Mouse (Mus musculus) adrenal gland, postnatal 25 days (tissue): ENCODE data around the gene Scamp1. TPM values are rescaled to one million over a fixed set of nuclear protein-coding genes. Genes with fewer than 3 reads are reported as not detected.
"Not testable (repeated sequence)": the region's sequence is repeated elsewhere in the genome, so short reads cannot be mapped to it uniquely, and the experiment has no call there.

Experiments used
- DNase-seq: peaks from one replicate; pipeline ENCODE4 v3.0.0; 2021; ENCODE audit warnings: mixed read lengths
- long read RNA-seq: library from polyadenylated mRNA; stranded (forward); transcript quantifications from one replicate; pipeline ENCODE4 v2.0.0, GENCODE M21; 2021
- total RNA-seq: library from RNA; stranded (reverse); gene quantifications from 2 replicates; pipeline ENCODE4 v1.2.3, GENCODE M21; 2021

The Scamp1 gene
- 47.7 and 58.7 TPM in 2 replicates for total RNA-seq
- long read RNA-seq, full-length matches to known transcripts, result 70 of 90 reads
- long read RNA-seq, partial matches to known transcripts, result 8 of 90 reads
- long read RNA-seq, other reads (novel, unspliced or antisense), result 12 of 90 reads

DNA sequence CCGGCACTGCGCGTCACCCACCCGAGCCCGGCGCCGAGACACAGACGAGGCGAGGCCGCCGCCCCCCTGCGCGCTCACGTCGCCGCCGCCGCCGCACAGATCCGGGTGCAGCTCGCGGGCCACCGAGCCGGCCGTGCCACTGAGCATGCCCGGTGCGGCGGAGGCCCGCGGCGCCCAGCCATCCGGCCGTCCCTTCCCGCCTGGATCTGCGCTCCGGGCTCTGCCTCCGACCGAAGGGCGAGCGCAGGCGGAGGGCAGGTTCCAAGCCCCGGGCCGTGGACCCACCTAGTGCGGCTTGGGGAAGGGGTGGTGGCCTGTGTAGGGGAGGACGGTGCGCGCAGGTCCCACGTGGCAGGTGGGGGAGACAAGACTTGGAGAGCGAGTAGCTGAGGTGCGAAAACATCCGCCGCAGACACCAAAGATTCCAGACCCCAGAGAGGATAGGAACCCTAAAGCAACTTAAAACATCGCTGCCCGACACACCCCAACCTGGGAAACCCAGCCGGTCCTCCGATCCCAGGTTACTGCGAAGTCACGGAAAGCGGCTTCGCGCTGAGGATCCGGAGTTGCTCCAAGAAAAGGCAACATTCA, at the start of gene Scamp1:
Gene Scamp1 (minus strand): TSS at position 577 of the 591 bp plus-strand sequence.
- peak; percentile 93 for DNase-seq

DNA sequence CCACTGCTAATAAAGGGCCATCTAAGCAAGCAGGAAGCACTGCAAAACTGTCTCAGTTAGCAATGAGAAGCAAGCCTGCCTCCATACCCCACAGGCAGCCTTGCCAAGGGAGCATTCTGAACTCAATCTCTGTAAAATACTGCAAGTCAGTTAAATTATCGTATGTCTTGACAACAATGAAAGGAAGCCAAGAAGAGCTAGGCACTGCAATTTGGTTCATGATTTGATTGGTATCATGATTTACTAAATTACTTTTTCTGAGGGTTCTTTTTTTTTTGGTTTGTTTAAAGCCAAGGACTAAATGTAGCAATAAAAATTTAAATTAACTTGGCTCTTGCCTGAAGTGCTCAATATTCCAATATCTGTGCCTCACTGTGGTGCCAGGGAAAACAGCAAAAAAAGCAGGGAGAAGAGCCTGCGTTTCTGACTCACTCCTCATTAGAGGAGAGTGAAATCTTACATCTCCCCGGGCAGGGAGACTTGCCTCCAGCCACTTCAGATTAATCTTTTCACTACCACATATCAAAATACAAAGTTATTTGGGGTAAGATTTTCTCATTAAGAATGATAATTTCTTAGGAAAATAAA, 44.8 kb upstream of the Scamp1 start:
- DNase-seq, result no peak

DNA sequence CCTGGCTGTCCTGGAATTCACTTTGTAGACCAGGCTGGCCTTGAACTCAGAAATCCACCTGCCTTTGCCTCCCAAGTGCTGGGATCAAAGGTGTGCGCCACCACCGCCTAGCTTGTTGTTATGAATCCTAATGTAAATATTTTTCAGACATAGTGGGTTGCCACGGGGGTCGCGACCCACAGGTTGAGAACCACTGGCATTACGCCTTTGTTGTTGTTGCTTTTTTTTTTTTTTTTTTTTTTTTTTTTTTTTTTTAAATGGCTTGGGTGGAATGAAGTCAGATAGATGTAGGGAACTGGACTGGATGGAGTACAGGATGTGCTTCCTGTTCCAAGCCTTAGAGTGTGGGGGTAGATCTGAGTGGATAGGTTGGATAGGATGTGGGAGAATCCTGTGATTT, 43.3 kb upstream of the Scamp1 start:
- not testable (repeated sequence) for DNase-seq

DNA sequence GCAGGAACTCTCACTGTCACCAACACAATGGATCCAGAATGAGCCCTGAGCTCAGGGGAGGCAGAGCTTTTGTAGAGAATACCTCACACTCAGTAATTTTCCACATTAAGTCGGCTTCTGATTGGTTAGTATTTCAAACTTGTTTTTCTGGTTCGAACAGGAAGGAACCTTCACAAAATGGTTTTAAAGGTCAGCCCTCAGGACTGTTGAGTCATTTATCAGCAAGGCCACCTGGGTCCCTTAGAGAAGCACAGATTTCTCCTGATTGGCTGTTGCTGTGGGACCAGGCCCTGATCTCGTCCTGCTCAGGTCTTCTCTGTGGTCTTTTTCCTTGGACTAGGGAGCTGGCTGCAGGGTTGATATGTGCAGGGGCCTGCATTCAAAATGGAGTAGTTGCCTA, 42.4 kb upstream of the Scamp1 start:
- DNase-seq, result peak; percentile 50

DNA sequence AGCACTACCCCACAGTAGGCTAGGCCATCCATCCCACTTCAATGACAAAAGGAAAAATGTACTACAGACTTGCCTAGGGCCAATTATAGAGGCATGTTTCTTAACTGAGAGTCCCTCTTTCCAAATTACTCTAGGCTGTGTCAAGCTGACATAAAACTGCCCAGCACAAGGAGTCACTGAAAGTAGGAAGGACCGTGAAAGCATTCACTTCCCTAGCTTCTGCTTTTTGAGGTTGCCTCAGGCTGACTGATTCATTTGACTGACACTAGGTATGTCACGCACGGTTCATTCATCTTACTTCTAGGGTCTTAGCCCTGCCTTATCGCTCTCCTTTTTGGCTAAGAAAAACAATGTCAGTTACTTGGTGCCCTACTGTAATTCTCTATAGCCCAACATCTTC, 36.8 kb upstream of the Scamp1 start:
- no peak for DNase-seq

DNA sequence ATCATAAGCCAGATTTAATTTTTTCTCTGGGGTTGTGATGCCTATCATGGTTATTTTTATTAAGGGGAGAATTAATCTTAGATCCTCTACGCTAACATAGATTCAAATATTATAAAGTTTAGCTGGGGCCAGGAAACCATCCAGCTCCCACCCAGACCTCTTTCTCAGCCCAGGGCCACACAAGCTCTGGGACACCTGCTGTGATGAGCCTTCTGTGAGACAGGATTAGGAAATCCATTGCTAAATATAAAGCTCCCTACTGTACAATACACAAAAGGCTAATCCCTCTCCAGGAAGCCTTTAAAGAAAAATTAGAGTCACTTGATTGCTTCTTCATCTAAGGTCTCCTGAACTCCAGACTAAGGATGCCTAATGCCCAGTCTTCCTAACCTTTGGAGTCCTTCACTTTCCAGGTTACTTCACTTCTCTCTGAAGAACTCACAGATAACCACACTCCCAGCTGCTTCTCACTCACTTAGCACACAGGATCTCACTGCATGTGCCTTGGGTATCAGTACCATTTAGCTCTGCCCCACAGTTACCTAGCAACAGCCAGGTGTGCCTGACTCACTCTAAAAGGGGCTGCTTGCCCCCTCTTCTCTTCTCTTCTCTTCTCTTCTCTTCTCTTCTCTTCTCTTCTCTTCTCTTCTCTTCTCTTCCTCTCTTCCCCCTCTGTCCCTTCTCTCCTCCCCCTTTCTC, 35.6 kb upstream of the Scamp1 start:
- no peak for DNase-seq

DNA sequence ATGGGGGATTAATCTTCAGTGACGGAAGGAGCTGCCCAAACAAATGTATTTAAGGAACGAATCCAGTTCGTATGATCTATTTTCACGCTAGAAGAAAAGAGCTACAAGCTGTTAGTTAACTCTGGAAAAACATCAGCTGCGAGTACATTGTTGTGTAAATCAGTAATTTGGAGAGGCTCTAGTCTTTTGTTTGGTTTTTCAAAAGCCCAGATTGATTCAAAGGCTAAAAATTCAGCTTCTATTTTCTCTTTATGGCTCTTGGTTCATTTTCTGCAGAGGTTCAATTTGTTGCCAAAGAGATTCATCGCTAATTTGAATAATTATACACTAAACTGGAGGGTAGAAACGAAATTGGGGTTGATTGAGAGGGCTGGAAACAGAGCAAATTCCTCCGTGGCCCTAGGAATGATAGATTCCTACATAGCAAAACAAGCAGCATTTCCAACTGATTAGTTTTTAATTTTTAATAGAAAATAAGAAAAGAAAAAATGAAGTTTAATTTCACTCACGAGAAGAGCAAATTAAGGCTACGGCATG, 31.4 kb upstream of the Scamp1 start:
- DNase-seq, result no peak

DNA sequence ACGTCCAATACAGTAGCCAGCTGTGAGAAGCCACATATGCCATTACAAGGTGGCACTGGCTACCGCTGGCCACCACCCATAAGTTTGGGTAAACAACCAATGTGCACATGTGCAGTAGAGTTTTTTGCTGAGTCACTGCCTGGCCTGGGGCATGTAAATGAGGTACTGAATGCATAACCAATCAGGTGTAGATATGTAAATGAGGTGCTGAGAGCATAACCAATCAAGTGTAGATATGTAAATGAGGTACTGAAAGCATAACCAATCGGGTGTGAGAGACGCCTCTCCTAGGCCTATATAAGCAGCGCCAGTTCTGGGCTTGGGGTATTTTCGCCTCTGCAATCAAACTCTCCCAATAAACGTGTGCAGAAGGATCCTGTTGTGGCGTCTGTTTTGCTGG, 27.2 kb upstream of the Scamp1 start:
- not testable (repeated sequence) for DNase-seq

DNA sequence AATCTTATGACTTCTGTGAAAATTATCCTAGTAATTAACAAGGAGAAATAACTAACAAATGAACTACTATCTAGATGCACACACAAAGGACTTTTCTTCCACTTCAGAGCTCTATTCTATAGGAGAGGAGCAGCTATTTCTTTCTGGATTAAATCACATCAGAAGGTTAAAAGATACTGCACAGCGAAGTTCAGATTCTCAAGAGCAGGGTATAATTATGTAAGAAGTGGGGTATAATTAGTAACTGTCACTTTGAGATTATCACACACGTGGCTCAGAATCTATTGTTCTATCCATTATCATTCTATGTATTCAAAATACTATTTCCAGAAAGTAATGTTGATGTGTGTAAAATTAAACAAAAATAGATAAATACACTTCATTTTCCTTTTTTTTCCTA, 22.6 kb upstream of the Scamp1 start:
- no peak for DNase-seq

DNA sequence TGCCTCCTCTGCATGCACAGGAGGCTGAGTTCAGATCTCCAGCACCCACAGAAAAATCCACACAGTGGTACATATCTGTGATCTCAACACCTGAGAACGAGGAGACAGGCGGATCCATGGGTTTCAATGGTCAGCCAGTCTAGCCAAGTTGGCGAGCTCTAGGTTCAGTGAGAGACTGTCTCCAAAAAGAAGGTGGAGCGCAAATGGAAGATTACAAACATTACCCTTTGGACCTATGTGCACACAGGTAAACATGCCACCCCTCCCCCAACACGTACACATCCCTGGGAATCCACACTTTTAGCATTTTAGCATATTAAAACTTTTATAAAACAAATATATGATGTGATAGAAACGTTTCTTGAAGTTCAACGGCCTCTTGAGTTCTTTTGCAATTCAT, 21.9 kb upstream of the Scamp1 start:
- no peak for DNase-seq

DNA sequence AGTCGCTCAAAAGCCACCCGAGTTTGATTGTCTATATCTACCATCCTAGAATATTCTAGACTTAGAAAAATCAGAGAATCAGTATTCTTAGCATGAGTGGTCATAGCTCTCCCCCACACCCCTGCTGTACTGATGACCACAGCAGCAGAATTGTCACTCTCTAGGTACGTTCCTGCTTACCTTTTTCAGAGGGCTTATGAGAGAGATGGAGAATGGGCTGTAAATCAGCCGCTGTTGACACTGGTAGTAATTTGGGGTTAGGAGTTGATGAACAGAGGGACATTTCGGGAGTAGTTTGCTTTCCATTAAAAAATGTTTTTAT, 21.3 kb upstream of the Scamp1 start:
- DNase-seq, result no peak

DNA sequence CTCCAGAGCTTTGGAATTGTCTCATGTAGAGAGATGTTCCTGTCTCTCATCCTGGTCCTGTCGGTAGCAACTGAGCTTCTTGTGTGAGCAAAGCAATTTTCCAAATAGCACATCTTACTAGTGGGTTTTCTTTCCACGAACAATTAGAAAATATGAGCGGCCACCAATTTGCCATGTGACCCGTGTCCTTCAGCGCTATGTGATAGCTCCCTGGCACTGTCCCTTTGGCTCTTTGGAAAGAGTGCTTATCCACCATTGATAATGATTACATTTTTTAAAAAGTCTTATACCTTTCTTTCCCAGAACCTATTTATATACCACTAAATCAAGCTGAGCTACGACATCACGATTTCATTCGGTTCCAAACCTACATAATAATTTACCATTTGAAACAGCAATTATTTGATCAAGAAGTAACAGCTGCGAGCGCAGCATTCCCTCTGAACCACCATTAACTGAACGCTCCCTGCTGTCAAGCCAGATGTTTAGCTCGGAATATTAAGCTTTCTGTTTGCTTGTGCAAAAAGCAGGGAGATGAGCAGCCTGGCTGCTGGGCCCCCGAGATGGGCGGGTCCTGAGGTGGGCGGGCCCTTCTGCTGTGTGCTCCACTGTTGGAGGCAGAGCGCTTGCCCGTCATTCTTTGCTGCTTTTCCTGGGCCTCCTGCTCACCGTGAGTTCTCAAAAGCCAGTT, 20.8 kb upstream of the Scamp1 start:
- peak; percentile 47 for DNase-seq

DNA sequence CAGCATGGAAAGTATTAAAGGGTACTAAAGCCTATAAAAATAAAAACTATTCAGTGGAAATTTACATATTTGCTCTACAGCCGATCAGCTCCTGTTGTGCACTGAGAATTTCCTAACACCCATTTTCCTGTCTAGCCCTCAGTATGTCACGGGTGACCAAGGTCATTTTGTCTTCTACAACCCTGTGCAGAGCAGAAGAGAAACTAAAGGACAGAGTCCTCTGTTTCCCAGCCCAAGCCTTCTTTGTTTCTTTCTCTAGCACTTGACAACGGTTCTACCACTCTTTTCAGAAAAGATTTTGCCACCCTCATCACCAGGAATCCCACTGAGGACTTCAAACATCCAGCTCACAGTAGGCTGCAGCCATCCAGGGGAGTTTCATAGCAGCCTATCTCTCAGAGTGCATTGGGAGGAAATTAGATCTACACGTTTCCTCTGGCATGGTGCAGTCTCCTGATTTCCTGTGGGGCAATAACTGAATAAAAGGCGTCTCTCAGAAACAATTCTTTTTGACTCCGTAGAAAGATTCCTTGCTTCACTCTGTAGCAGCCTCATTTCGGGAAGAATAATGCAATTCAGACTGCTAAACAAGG, 15.4 kb upstream of the Scamp1 start:
- DNase-seq, result no peak

DNA sequence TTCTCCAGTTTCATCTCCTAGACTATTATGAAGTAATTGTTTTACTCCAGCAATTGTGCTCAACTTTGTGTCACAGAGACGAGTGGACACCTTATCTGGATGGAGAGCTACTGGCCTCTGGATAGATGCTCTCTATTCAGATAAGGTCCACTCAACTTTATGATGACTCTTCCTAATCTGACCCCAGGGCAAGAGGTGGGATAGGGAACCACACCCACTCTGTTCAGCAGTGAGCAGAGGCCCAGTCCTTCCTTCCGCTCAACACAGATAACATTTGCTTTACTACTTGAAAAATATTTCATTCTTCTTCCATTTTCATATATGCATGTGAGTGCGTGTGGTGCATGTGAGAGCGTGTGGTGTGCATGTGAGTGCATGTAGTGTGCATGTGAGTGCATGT, 14.6 kb upstream of the Scamp1 start:
- no peak for DNase-seq

DNA sequence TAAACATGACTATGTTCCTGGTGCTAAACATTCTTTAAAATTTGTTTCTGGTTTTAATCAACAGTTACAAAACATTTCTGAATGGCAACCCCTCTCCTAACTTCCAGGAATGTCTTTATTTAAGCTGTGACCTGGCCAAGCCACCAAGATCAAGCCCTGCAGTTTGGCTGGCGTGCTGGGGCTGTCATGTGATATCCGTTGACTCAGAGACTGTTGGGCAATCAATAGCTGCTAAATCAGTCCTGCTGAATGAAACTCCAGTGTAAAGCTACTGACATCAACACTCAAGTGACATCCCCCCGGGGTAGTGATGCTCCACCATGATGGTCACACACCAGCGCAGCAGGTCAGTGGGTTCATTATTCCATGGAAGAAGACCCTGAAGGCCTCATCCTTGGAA, 12.7 kb upstream of the Scamp1 start:
- DNase-seq, result peak; percentile 55

DNA sequence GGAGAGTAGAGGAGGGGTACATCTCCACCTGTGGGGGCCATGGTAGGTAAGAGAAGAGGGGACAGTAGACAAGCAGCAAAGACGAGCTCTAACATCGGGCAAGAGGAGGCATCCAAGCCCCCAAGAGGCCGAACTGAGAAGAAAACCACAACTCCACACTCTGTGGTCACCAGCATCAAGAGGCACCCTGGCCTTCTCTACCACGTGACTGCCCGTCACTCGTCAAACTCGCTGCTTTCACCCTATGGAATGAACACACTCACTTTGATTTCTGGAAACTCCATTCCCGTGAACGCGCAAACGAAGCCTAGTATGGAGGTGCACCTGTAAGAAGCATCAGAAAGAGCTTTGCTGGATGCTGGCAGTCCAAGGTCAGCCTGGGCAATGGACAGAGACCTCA, 10.7 kb upstream of the Scamp1 start:
- no peak for DNase-seq

DNA sequence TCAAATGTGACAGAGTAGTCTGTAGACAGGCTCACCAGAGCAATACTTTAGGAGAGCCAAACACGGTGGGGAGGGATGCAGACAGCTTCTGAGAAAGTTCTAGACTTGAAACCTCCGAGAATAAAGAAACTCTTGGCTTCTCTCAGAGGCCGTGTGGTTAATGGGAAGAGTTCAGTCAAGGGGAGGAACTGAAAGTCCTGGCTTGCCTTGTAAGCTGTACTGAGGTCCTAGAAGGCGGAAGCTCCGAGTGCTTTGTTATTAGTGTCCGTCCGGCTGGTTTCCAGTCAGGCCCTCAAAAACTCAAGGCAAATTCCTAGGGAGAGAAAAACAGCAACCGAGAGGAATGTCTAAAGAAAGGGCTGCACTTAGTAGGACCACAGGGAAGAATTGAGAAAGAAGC, 10.3 kb upstream of the Scamp1 start:
- no peak for DNase-seq

DNA sequence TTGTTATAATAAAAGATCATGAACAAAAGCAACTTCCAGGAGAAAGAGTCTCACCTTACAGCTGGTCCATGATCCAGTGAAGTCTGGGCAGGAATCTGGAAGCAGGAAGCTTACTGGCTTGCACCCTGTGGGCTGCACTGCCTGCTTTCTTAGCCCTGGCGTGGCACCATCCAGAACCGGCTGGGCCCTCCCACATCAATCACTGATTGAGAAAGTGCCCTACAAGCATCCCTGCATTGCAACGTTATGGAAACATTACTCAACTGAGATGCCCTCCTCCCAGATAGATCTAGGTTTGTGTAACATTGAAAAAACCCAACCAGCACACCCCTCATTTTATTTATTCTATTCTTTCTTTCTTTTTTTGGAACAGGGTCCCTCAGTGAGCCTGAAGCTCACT, 9.2 kb upstream of the Scamp1 start:
- DNase-seq, result no peak

DNA sequence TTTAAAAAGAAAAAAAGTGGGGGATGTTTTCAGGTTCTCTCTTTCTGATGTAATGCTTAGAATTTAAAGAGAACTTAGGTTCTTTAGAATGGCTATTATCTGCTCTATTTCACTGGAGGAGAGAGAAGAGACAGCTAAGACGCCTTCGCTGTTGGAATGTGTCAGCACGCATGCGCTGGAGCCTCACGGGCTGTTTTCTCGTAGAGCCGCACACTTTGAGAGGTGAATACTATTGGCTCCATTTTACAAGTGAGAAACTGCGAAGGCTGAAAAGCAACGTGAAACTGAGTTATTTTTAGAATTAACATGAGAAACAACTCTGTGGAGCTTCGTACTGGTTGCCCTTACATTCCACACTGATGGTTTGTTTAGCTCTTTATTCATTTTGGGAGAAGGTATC, 8.3 kb upstream of the Scamp1 start:
- DNase-seq, result no peak

DNA sequence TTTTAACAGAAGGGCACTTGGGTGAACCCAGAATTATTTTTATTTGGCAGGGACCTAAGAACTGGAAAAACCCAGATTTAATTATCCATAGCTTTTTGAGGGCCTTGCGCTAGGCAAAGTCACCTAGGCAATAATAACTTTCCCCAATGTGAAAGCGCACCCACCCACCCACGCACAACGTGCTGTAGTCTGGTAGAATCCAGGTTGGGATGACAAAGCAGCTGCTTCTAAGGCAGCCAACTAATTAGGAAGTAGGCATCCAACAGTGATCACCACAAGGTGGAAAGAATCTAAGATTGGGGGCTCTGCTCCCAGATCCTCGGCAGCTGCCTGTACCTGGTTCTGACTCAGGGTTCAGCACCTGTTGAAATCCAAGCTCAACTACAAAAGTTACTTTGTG, 538 bp upstream of the Scamp1 start:
- no peak for DNase-seq

DNA sequence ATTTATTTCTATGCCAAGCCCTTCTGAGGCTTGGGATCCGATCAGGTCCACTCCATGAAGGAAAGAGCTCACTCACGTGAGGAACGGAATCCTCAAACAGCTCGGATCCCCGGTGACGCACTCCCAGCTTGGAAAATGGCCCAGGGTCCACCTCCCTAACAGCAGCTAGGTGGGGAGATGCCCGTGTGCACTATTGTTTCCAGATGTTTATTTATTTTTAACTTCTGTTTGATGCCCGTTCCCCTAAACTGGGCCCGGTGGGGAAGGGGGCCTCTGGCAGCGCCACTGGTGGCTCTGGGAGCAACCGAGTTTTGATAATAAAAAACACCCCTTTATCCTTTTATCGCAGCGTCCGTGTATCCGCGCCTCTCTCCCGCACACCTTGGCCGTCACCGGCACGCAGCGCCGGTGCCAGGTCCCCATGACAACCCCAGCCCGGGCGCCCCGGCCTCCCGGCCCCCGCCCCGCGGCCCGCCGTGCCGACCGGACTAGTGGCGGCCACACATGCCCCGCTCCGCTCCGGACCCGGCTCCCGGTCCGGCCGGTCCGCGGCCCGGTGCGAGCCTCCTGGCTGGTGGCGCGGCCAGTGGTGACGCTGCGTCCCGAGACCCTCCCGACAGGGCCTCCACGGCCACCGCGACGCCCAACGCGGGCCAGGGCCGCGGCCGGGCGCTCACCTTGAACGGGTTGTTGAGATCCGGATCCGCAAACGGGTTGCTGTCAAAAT, 951 bp downstream of the Scamp1 start:
- peak; percentile 63 for DNase-seq

DNA sequence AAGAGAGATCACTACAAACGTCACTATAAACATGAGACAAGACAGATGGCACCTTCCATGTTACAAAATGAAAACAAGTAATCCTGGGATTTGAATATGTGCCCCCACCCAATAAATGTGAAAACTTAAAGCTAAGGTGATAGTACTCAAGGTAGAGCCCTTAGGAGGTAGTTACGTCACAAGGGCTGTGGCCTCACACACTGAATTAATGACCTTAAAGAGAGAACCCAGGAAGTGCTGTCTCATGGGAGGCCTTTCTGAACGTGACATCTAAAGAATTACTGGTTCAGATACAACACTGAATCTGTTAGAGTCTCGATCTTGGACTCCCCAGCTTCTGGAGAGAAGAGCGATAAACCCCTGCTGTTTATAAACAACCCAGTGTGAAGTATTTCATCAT, 6.2 kb downstream of the Scamp1 start:
- no peak for DNase-seq
